Mouse (Mus musculus): ENCODE results near the gene Ccdc144b. TPM values are rescaled to one million over a fixed set of nuclear protein-coding genes. Genes with fewer than 3 reads are reported as not detected.

Gene Ccdc144b
- polyA plus RNA-seq, 1 experiment from 2014 or later: not detected

DNA sequence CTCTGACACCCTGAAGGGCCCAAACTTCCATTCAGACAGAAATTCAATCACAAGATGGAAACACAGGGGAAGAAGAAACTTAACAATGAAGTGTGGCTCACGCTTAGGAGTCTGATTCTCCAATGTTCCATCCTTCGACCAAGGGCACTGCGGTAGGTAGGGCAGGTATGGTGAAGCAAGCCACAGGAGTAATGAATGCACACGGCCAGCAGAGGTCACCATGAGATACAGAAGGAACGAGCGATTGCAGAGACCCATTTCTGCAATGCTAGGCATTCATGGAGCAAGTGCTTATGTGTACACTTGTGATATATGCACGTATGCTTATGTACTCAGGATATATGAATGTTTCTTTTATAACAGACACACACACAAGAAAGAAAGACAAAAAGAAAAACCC, 79.8 kb downstream of the Ccdc144b start:
- H3K36me3 ChIP-seq (ENCODE audit: control insufficient read depth, insufficient read depth, low read length): peaks cover 76% of the 10 kb centered on the region
- ATAC-seq (replicated peaks; ENCODE audit: low FRiP score, low TSS enrichment, low read depth) (no peak), DNase-seq (ENCODE audit: low spot score) (no peak)
- H3K4me3 ChIP-seq (ENCODE audit: low read depth, low read length): no peak overlapping the region
- no peak overlapping the region for H3K4me2 ChIP-seq (ENCODE audit: low read length)
- H3K9me3 ChIP-seq (ENCODE audit: control insufficient read depth, low read length): no peaks in the 10 kb centered on the region
- no peak overlapping the region for H3K27ac ChIP-seq (ENCODE audit: low read depth)
- no peaks in the 10 kb centered on the region for H3K27me3 ChIP-seq (replicated peaks; ENCODE audit: control insufficient read depth, insufficient read depth, low read length)
- H3K4me1 ChIP-seq (replicated peaks; ENCODE audit: control insufficient read depth, insufficient read depth, low read length): no peaks in the 10 kb centered on the region
- 69% methylated on average over 7 of the region's 7 CpGs for WGBS
- no peak overlapping the region for H3K9ac ChIP-seq (ENCODE audit: low read length)

DNA sequence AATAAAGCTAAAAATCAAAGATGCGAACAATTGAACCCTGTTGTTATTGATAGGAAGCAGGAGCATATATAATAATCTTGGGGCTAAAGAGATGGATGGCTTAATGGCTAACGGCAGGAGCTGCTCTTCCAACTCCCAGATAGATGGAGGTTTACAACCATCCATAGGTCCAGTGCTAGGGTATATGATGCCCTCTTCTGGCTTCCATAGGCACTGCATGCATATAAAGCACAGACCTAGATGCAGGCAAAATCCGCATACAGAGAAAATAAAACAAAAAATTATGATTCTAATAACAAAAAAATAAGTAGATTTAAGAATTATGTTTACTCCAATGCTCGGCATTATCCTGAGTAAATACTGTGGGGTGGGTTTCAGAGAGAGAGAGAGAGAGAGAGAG, 80.4 kb downstream of the Ccdc144b start:
- H3K27me3 ChIP-seq (replicated peaks; ENCODE audit: control insufficient read depth, insufficient read depth, low read length): no peaks in the 10 kb centered on the region
- 75% methylated on average over 4 of the region's 4 CpGs for WGBS
- H3K27ac ChIP-seq (ENCODE audit: low read depth): no peak overlapping the region
- H3K9ac ChIP-seq (ENCODE audit: low read length): no peak overlapping the region
- no peak for ATAC-seq (replicated peaks; ENCODE audit: low FRiP score, low TSS enrichment, low read depth)
- DNase-seq (ENCODE audit: low spot score): no peak
- no peak overlapping the region for H3K4me2 ChIP-seq (ENCODE audit: low read length)
- no peak overlapping the region for H3K4me3 ChIP-seq (ENCODE audit: low read depth, low read length)
- H3K9me3 ChIP-seq (ENCODE audit: control insufficient read depth, low read length): no peaks in the 10 kb centered on the region
- H3K36me3 ChIP-seq (ENCODE audit: control insufficient read depth, insufficient read depth, low read length): peaks cover 77% of the 10 kb centered on the region
- no peaks in the 10 kb centered on the region for H3K4me1 ChIP-seq (replicated peaks; ENCODE audit: control insufficient read depth, insufficient read depth, low read length)

DNA sequence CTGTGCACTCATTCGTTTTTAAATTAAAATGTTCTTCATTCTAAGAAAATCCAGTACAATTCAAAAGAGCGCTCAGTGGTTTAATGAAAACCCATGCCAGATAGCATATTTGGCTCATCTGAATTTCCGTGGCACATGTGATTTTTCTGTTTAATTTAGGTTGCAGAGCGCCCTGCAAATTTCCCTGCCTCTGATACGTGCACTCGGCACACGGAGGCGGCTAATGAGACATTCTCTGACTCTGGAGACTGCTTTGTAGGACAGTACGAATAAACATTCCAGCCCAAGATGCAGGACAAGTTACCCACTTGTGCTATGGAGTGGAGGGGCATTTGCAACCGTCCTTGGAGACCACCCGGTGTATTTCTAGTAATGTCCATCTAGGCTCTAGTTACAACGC, 82.2 kb downstream of the Ccdc144b start:
- Histone ChIP-seq H3K27me3 (replicated peaks; ENCODE audit: control insufficient read depth, insufficient read depth, low read length) (no peaks in the 10 kb centered on the region), H3K27ac (ENCODE audit: low read depth) (no peak overlapping the region), H3K4me1 (replicated peaks; ENCODE audit: control insufficient read depth, insufficient read depth, low read length) (no peaks in the 10 kb centered on the region), H3K9me3 (ENCODE audit: control insufficient read depth, low read length) (no peaks in the 10 kb centered on the region), H3K36me3 (ENCODE audit: control insufficient read depth, insufficient read depth, low read length) (peaks cover 73% of the 10 kb centered on the region), H3K4me2 (ENCODE audit: low read length) (no peak overlapping the region), H3K9ac (ENCODE audit: low read length) (no peak overlapping the region), H3K4me3 (ENCODE audit: low read depth, low read length) (no peak overlapping the region)
- DNase-seq (ENCODE audit: low spot score): no peak
- 92% methylated on average over 12 of the region's 12 CpGs for WGBS
- no peak for ATAC-seq (replicated peaks; ENCODE audit: low FRiP score, low TSS enrichment, low read depth)

DNA sequence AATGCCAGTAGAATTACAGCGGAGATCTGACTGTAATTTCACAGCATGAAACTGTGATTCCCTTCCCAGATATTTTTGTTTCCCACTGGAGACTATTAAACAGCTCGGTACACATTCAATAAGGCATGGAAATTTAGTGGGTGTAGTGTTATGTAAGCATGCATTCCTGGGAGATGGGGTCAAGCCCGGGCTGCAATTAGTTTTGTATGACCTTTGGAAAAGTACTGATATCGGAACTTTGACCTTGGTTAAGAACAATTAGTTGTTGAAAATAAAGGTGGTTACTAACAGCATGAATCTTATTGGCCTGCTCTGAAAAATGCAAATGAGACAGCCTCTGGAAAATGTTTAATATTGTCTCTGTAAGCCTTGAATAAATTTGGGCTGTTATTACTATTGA, 82.9 kb downstream of the Ccdc144b start:
- H3K9ac ChIP-seq (ENCODE audit: low read length): no peak overlapping the region
- no peak for ATAC-seq (replicated peaks; ENCODE audit: low FRiP score, low TSS enrichment, low read depth)
- no peak overlapping the region for H3K4me2 ChIP-seq (ENCODE audit: low read length)
- H3K9me3 ChIP-seq (ENCODE audit: control insufficient read depth, low read length): no peaks in the 10 kb centered on the region
- no peak for DNase-seq (ENCODE audit: low spot score)
- no peaks in the 10 kb centered on the region for H3K4me1 ChIP-seq (replicated peaks; ENCODE audit: control insufficient read depth, insufficient read depth, low read length)
- H3K36me3 ChIP-seq (ENCODE audit: control insufficient read depth, insufficient read depth, low read length): peaks cover 69% of the 10 kb centered on the region
- H3K27ac ChIP-seq (ENCODE audit: low read depth): no peak overlapping the region
- 90% methylated on average over 4 of the region's 4 CpGs for WGBS
- H3K4me3 ChIP-seq (ENCODE audit: low read depth, low read length): no peak overlapping the region
- no peaks in the 10 kb centered on the region for H3K27me3 ChIP-seq (replicated peaks; ENCODE audit: control insufficient read depth, insufficient read depth, low read length)

DNA sequence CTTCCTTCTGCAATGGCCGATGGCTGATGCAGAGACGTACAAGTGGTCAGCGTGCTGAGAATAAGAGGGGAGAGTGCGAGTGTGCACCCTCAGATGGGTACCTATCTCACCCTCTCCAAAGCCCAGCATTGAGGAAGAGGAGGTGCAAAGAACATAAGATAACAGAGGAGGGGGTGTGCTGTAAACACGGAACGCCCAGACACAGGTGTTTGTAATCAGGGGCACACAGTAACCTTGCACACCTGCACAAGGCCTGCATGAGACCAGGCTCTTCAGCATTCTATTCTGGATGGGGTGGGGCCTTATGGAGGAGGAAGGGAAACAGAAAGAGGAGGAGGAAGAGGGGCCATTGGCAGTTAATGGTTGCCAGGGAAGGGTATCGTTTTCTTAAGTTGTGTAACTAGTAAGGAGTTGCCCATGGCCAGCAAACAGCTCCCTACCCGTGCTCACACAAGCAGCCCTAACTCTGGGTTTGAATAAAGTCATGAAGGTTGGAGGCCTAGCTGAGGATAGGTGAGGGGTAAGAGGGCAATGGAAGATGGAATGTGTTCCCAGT, 85.9 kb downstream of the Ccdc144b start:
- no peak overlapping the region for H3K9ac ChIP-seq (ENCODE audit: low read length)
- H3K36me3 ChIP-seq (ENCODE audit: control insufficient read depth, insufficient read depth, low read length): peaks cover 57% of the 10 kb centered on the region
- WGBS: 91% methylated on average over 8 of the region's 8 CpGs
- H3K4me1 ChIP-seq (replicated peaks; ENCODE audit: control insufficient read depth, insufficient read depth, low read length): no peaks in the 10 kb centered on the region
- ATAC-seq (replicated peaks; ENCODE audit: low FRiP score, low TSS enrichment, low read depth) (no peak), DNase-seq (ENCODE audit: low spot score) (no peak)
- H3K27ac ChIP-seq (ENCODE audit: low read depth): no peak overlapping the region
- H3K27me3 ChIP-seq (replicated peaks; ENCODE audit: control insufficient read depth, insufficient read depth, low read length): no peaks in the 10 kb centered on the region
- no peak overlapping the region for H3K4me2 ChIP-seq (ENCODE audit: low read length)
- no peaks in the 10 kb centered on the region for H3K9me3 ChIP-seq (ENCODE audit: control insufficient read depth, low read length)
- no peak overlapping the region for H3K4me3 ChIP-seq (ENCODE audit: low read depth, low read length)

DNA sequence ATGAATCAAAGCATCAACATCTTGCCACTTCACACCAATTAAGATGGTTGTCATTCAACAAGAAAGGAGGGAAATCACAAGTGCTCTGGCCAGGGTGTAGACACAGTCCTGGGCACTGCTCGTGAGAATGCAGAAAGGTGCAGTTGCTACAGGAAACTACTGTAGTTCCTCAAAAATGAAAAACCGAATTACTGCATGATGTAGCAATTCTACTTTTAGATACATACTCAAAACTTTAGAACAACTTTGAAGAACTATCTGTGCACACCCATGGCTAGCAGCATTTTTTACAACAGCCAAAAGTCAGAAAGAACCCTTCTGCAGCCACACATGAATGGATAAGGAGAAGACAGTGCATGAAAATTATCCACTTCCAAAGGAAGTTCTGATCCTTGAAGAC, 86.9 kb downstream of the Ccdc144b start:
- Histone ChIP-seq H3K9me3 (ENCODE audit: control insufficient read depth, low read length) (no peaks in the 10 kb centered on the region), H3K9ac (ENCODE audit: low read length) (no peak overlapping the region), H3K27ac (ENCODE audit: low read depth) (no peak overlapping the region), H3K4me3 (ENCODE audit: low read depth, low read length) (no peak overlapping the region), H3K4me2 (ENCODE audit: low read length) (no peak overlapping the region), H3K4me1 (replicated peaks; ENCODE audit: control insufficient read depth, insufficient read depth, low read length) (no peaks in the 10 kb centered on the region), H3K27me3 (replicated peaks; ENCODE audit: control insufficient read depth, insufficient read depth, low read length) (no peaks in the 10 kb centered on the region), H3K36me3 (ENCODE audit: control insufficient read depth, insufficient read depth, low read length) (peaks cover 55% of the 10 kb centered on the region)
- ATAC-seq (replicated peaks; ENCODE audit: low FRiP score, low TSS enrichment, low read depth) (no peak), DNase-seq (ENCODE audit: low spot score) (no peak)
- 96% methylated on average over 2 of the region's 2 CpGs for WGBS

DNA sequence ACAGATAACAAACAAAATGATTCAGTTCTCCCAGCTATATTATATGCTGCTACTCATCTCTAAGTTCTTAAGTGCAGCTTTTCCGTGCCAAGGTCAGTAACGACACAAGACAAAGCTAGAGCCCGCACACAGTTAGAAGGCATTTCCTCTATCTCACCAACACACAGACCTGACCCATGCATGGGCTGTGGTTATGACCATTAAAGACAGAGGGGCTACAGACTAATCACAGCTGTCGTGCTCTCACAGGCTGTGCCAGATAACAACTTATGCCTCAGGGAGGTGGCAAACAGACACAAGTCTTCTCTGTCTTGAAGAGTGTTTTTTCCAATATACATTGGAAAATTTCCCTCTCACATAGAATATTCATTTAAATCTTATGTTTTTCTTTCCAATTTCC, 88.4 kb downstream of the Ccdc144b start:
- Histone ChIP-seq H3K4me3 (ENCODE audit: low read depth, low read length) (no peak overlapping the region), H3K9me3 (ENCODE audit: control insufficient read depth, low read length) (no peaks in the 10 kb centered on the region), H3K4me1 (replicated peaks; ENCODE audit: control insufficient read depth, insufficient read depth, low read length) (no peaks in the 10 kb centered on the region), H3K36me3 (ENCODE audit: control insufficient read depth, insufficient read depth, low read length) (peaks cover 53% of the 10 kb centered on the region), H3K9ac (ENCODE audit: low read length) (no peak overlapping the region), H3K27me3 (replicated peaks; ENCODE audit: control insufficient read depth, insufficient read depth, low read length) (no peaks in the 10 kb centered on the region), H3K27ac (ENCODE audit: low read depth) (no peak overlapping the region), H3K4me2 (ENCODE audit: low read length) (no peak overlapping the region)
- no peak for ATAC-seq (replicated peaks; ENCODE audit: low FRiP score, low TSS enrichment, low read depth)
- WGBS: 75% methylated on average over 4 of the region's 4 CpGs
- DNase-seq (ENCODE audit: low spot score): no peak

DNA sequence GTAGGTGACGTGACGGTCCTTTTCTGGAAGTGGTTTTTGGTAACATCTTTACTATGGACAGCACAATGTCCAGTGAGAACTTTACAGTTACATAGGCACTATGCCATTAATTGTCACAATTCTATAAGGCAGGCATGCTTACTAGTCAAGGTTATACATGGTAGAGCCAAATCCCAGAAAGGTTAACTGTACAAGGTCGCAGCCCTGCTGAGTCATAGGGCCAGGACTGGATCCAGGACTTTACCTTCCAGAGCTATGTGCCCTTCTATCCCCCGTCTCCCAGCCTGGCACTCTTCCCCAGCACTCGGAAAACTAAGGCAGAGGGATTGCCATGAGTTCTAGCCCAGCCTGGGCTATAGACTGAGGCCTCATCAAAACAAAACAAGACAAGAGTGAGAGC, 89.4 kb downstream of the Ccdc144b start:
- no peaks in the 10 kb centered on the region for H3K27me3 ChIP-seq (replicated peaks; ENCODE audit: control insufficient read depth, insufficient read depth, low read length)
- no peak overlapping the region for H3K4me3 ChIP-seq (ENCODE audit: low read depth, low read length)
- 91% methylated on average over 5 of the region's 5 CpGs for WGBS
- H3K36me3 ChIP-seq (ENCODE audit: control insufficient read depth, insufficient read depth, low read length): peaks cover 59% of the 10 kb centered on the region
- H3K4me2 ChIP-seq (ENCODE audit: low read length): no peak overlapping the region
- no peak for ATAC-seq (replicated peaks; ENCODE audit: low FRiP score, low TSS enrichment, low read depth)
- no peaks in the 10 kb centered on the region for H3K9me3 ChIP-seq (ENCODE audit: control insufficient read depth, low read length)
- H3K9ac ChIP-seq (ENCODE audit: low read length): no peak overlapping the region
- DNase-seq (ENCODE audit: low spot score): no peak
- H3K27ac ChIP-seq (ENCODE audit: low read depth): no peak overlapping the region
- no peaks in the 10 kb centered on the region for H3K4me1 ChIP-seq (replicated peaks; ENCODE audit: control insufficient read depth, insufficient read depth, low read length)

DNA sequence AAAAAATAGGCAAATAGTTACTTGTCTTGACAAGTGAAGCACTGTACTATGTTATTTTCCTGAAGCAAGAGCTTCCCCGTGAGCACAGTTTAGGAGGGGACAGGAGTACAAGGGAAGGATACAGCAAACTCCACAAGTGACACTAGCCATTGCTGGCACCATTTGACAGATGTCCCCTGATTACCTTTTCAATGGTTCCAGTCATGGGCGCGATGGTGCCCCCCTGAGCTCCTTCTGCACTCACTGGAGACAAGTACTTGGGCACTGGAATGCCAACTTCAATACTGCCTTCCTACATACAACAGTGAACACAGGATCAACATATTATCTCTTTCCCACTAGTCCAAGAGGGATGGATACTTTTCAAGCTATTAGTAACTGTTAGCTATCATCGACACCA, 89.9 kb downstream of the Ccdc144b start:
- ATAC-seq (replicated peaks; ENCODE audit: low FRiP score, low TSS enrichment, low read depth) (no peak), DNase-seq (ENCODE audit: low spot score) (no peak)
- Histone ChIP-seq H3K4me3 (ENCODE audit: low read depth, low read length) (no peak overlapping the region), H3K36me3 (ENCODE audit: control insufficient read depth, insufficient read depth, low read length) (peaks cover 54% of the 10 kb centered on the region), H3K27me3 (replicated peaks; ENCODE audit: control insufficient read depth, insufficient read depth, low read length) (no peaks in the 10 kb centered on the region), H3K9ac (ENCODE audit: low read length) (no peak overlapping the region), H3K4me2 (ENCODE audit: low read length) (no peak overlapping the region), H3K27ac (ENCODE audit: low read depth) (no peak overlapping the region), H3K4me1 (replicated peaks; ENCODE audit: control insufficient read depth, insufficient read depth, low read length) (no peaks in the 10 kb centered on the region), H3K9me3 (ENCODE audit: control insufficient read depth, low read length) (no peaks in the 10 kb centered on the region)
- 89% methylated on average over 4 of the region's 4 CpGs for WGBS

All from intestine, embryonic 14.5 days (tissue).